Mouse (Mus musculus) neural tube, embryonic 15.5 days (tissue): ENCODE measurements around the gene Sox8. TPM values are rescaled to one million over a fixed set of nuclear protein-coding genes. Genes with fewer than 3 reads are reported as not detected.

ENCODE experiments used
- ATAC-seq: fragments of 200-750 bp; cut with Nextera tagmentation; 2 replicates; pipeline ENCODE4 v1.8.0; 2017; ENCODE audit warnings: mild to moderate bottlenecking, moderate TSS enrichment, moderate library complexity; ENCODE audit not compliant: low FRiP score
- H3K27ac ChIP-seq: fragments of 300-500 bp; sonication (generic); replicated peaks from 2 replicates; pipeline ENCODE4 v1.5.1; 2015; ENCODE audit warnings: mild to moderate bottlenecking, inconsistent platforms
- H3K27me3 ChIP-seq: fragments of 300-500 bp; sonication (generic); replicated peaks from 2 replicates; pipeline ENCODE4 v1.6.1; 2015; ENCODE audit warnings: inconsistent platforms
- H3K36me3 ChIP-seq: fragments of 300-500 bp; sonication (generic); 2 replicates; pipeline ENCODE4 v1.6.1; 2015; ENCODE audit warnings: inconsistent platforms
- H3K4me1 ChIP-seq: fragments of 300-500 bp; sonication (generic); 2 replicates; pipeline ENCODE4 v1.6.1; 2015; ENCODE audit warnings: inconsistent platforms
- H3K4me2 ChIP-seq: fragments of 300-500 bp; sonication (generic); 2 replicates; pipeline ENCODE4 v1.6.1; 2015; ENCODE audit warnings: inconsistent platforms, mild to moderate bottlenecking, moderate library complexity
- H3K4me3 ChIP-seq: fragments of 300-500 bp; sonication (generic); replicated peaks from 2 replicates; pipeline ENCODE4 v1.5.1; 2015; ENCODE audit warnings: mild to moderate bottlenecking, inconsistent platforms
- H3K9ac ChIP-seq: fragments of 300-500 bp; sonication (generic); replicated peaks from 2 replicates; pipeline ENCODE4 v1.6.1; 2015; ENCODE audit warnings: mild to moderate bottlenecking, inconsistent platforms
- H3K9me3 ChIP-seq: fragments of 300-500 bp; sonication (generic); replicated peaks from 2 replicates; pipeline ENCODE4 v1.6.1; 2016; ENCODE audit warnings: inconsistent platforms
- whole genome bisulfite sequencing: fragments of 180-500 bp; shearing (Covaris S2); methylation state at CpG from one replicate; pipeline ENCODE4 v1.1.7; 2015; ENCODE audit warnings: mixed read lengths; 5-methylcytosine and 5-hydroxymethylcytosine counted together
- polyA plus RNA-seq: library from polyadenylated mRNA; unstranded; fragments of >200 nt; fragmentation: Nextera tagmentation; extraction: Ambion mirVana; gene quantifications from 2 replicates; pipeline ENCODE4 v1.2.1, GENCODE M21; 2015

Gene Sox8
- 16.0 and 16.9 TPM in 2 replicates for polyA plus RNA-seq

GRCm38 (mm10) chr17:25570648-25571452 lies at the start of gene Sox8:
Gene Sox8, minus strand, starts transcription at chr17:25570686.
- 1% methylated on average over 61 of the region's 61 CpGs for WGBS
- Histone ChIP-seq H3K9ac (peak within 1 kb of the TSS; percentile 54), H3K4me2 (peak within 1 kb of the TSS; percentile 93), H3K4me3 (peak within 1 kb of the TSS; percentile 50), H3K4me1 (peaks cover 48% of the 10 kb centered on the region), H3K27ac (peak within 1 kb of the TSS; percentile 62; the same call in 1 of the 2 replicates), H3K36me3 (no peaks in the 10 kb centered on the region), H3K27me3 (peaks cover 25% of the 10 kb centered on the region), H3K9me3 (no peaks in the 10 kb centered on the region)
- peak; percentile 71 for ATAC-seq

DNA sequence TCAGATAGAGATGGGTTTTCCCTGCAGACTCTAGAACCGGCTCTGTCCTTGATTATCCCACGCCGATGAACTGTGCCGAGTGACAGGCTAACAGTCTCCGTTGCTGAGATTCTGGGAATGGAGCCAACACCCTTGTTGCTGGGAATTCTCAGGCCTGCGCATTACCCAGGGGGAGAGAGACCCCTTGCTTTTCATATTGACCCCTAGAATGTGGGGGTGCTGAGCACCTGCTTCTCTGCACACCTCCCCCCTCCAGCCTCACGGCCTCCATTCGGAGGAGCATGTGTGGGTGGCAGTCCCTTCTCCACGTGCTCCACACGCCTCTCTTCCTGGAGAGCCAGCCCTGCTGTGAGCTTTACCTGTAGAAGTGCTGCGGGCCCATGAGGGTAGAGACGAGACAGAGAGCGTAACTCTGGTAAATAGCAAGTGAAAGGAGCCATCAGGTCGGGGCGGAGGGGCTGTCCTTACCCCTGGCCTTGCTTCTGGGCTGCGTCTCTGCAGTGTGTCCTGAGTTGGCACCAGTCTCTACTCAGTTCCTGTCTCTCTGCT lies 48.1 kb upstream of the Sox8 start:
- Histone ChIP-seq H3K36me3 (peaks cover 7% of the 10 kb centered on the region; the same call in 1 of the 2 replicates), H3K27ac (peak overlapping the region; percentile 60; the same call in 1 of the 2 replicates), H3K27me3 (no peaks in the 10 kb centered on the region), H3K9me3 (no peaks in the 10 kb centered on the region), H3K4me1 (peaks cover 15% of the 10 kb centered on the region), H3K4me3 (no peak overlapping the region), H3K9ac (no peak overlapping the region), H3K4me2 (no peak overlapping the region)
- ATAC-seq = peak; percentile 75; the same call in 1 of the 2 replicates
- WGBS = 37% methylated on average over 16 of the region's 16 CpGs

DNA sequence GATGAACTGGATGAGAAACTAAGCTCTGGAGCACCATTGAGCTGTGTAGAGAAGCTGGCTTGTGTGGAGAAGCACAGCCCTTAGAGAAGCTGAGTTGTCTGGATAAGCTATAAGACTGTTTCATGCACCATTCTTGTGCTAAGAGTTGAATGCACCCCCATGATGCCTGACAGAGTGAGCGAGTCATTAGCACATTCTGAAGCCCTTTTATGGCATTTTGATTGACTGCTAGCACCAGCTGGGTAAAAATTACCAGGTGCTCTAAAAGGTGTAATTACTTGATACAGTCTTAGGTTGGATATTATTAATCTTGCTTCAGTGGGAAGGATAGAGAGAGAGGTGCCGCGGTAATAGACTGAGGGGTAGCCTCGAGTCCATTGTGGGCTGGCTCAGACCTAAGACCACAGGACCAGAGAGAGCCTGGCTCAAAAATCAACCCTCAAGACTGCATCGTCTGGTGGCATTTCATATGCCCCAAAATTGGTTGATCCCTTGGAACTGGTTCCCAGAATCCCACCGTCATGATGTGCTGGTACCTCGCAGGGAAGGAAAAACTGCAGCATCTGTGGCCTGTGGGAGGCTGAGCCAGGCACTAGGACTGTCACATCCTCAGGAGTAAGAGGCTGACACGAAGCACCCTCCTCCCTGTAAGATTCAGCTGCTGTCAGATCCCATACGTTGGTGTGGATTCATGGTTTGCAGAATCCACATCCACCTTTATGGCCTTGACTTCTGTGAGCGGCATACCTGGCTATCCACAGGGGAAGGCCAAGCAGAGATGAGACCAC lies 44.4 kb upstream of the Sox8 start:
- H3K4me2 ChIP-seq = no peak overlapping the region
- H3K27me3 ChIP-seq = no peaks in the 10 kb centered on the region
- no peaks in the 10 kb centered on the region for H3K9me3 ChIP-seq
- 90% methylated on average over 10 of the region's 10 CpGs for WGBS
- H3K9ac ChIP-seq = no peak overlapping the region
- H3K4me3 ChIP-seq = no peak overlapping the region
- peaks cover 25% of the 10 kb centered on the region for H3K4me1 ChIP-seq
- H3K27ac ChIP-seq = no peak overlapping the region
- H3K36me3 ChIP-seq = peaks cover 11% of the 10 kb centered on the region
- no peak for ATAC-seq

GRCm38 (mm10) chr17:25613323-25613722 lies 42.8 kb upstream of the Sox8 start:
- H3K27ac ChIP-seq = no peak overlapping the region
- peaks cover 11% of the 10 kb centered on the region for H3K36me3 ChIP-seq
- H3K9ac ChIP-seq = no peak overlapping the region
- H3K4me2 ChIP-seq = no peak overlapping the region
- H3K4me1 ChIP-seq = peaks cover 30% of the 10 kb centered on the region
- WGBS = 91% methylated on average over 6 of the region's 6 CpGs
- H3K27me3 ChIP-seq = no peaks in the 10 kb centered on the region
- ATAC-seq = no peak
- H3K9me3 ChIP-seq = no peaks in the 10 kb centered on the region
- no peak overlapping the region for H3K4me3 ChIP-seq

DNA sequence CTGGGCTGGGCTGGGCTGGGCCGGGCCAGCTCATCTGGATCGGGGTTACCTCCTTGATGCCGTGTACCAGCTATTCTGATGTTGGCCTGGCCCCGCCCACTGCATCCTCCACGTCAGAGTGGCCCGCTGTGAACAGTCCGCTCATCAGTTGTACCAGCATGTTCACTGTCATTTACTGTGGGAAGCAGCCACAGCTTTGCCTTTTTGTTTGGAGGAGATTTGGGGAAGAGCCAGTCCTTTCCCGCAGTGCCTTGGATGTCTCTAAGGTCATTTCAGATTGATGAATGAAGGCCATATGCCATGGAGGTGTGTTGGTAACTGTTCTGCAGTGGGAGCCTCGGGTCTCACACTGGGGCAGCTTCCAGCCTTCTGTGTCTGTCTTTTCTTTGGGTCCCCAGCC lies 42.1 kb upstream of the Sox8 start:
- no peak overlapping the region for H3K9ac ChIP-seq
- H3K36me3 ChIP-seq = peaks cover 11% of the 10 kb centered on the region
- no peak overlapping the region for H3K27ac ChIP-seq
- H3K9me3 ChIP-seq = no peaks in the 10 kb centered on the region
- H3K4me3 ChIP-seq = no peak overlapping the region
- no peaks in the 10 kb centered on the region for H3K27me3 ChIP-seq
- no peak for ATAC-seq
- no peak overlapping the region for H3K4me2 ChIP-seq
- peaks cover 27% of the 10 kb centered on the region for H3K4me1 ChIP-seq
- 77% methylated on average over 9 of the region's 9 CpGs for WGBS

DNA sequence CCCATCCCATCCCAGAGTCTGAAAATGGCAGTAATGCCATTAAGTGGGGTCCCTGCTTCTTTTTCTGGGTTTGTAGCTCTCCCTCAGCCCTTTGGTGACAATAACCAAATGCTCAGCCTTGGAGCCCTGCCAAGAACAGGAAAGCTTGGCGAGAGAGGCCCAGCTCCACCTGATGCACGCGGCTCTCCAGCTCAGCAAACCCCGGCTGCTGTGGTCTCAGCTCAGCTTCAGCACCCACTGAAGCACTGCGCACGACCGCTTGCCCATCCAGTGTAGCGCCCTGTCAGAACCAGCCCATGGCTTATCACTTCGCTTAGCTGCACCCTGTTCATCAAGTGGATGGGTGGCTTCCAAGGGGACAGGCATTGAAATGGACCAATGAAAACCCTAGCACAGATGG lies 39.7 kb upstream of the Sox8 start:
- 0 out of 2 replicates have a peak, but pooled peaks have one; percentile 25 for ATAC-seq
- Histone ChIP-seq H3K4me2 (no peak overlapping the region; the same call in 1 of the 2 replicates), H3K4me1 (peaks cover 27% of the 10 kb centered on the region), H3K36me3 (peaks cover 11% of the 10 kb centered on the region), H3K4me3 (no peak overlapping the region), H3K9me3 (no peaks in the 10 kb centered on the region), H3K9ac (no peak overlapping the region), H3K27me3 (no peaks in the 10 kb centered on the region), H3K27ac (peak overlapping the region; percentile 60)
- WGBS = 48% methylated on average over 9 of the region's 9 CpGs

- Histone ChIP-seq H3K9ac (no peak overlapping the region), H3K4me3 (no peak overlapping the region), H3K27ac (peak overlapping the region; percentile 24; the same call in 1 of the 2 replicates), H3K27me3 (no peaks in the 10 kb centered on the region), H3K4me1 (peaks cover 27% of the 10 kb centered on the region), H3K9me3 (no peaks in the 10 kb centered on the region), H3K4me2 (no peak overlapping the region), H3K36me3 (peaks cover 9% of the 10 kb centered on the region)
- ATAC-seq = no peak
- WGBS = 31% methylated on average over 3 of the region's 3 CpGs
Observed at GRCm38 (mm10) chr17:25609506-25609828, 39.0 kb upstream of the Sox8 start.

GRCm38 (mm10) chr17:25608821-25609505 lies 38.5 kb upstream of the Sox8 start:
- no peaks in the 10 kb centered on the region for H3K27me3 ChIP-seq
- peaks cover 6% of the 10 kb centered on the region for H3K36me3 ChIP-seq
- 0 out of 2 replicates have a peak, but pooled peaks have one; percentile 7 for ATAC-seq
- H3K9ac ChIP-seq = no peak overlapping the region
- H3K4me3 ChIP-seq = no peak overlapping the region
- no peak overlapping the region for H3K4me2 ChIP-seq
- no peaks in the 10 kb centered on the region for H3K9me3 ChIP-seq
- peaks cover 27% of the 10 kb centered on the region for H3K4me1 ChIP-seq
- 54% methylated on average over 10 of the region's 10 CpGs for WGBS
- peak overlapping the region; percentile 24; the same call in 1 of the 2 replicates for H3K27ac ChIP-seq

DNA sequence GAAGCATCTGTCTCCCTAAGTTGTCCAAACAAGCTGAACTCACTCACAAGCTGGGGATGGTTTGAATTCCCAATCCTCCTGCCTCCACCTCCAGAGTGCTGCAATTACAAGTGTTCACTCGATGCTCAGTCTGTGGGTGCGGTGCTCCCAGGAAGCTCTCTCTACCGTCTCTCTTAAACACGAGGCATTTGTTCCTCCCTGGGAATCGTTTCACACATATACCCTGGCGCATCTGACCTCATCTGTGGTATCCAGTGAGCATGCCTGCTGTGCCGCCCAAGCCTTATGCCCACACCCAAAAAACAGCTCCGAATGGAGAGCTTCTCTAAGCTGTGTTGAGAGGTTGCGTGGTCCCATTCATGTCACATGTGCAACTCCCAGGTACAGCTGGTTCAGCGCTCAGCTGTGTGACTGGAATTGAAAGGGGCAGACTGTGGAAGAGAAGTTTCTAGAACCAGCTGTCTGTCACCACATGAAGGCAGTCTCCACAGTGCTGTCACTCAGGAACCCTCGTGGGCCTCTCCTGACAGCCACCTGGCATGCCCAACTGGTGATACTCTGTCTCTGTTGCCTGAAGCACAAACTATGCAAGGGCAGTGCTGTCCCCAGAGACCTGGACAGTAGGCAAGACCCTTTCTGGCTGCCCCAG lies 37.8 kb upstream of the Sox8 start:
- H3K36me3 ChIP-seq = peaks cover 4% of the 10 kb centered on the region
- H3K9me3 ChIP-seq = no peaks in the 10 kb centered on the region
- H3K4me1 ChIP-seq = peaks cover 27% of the 10 kb centered on the region
- no peak overlapping the region for H3K4me3 ChIP-seq
- H3K27ac ChIP-seq = no peak overlapping the region
- H3K4me2 ChIP-seq = no peak overlapping the region
- H3K9ac ChIP-seq = no peak overlapping the region
- no peak for ATAC-seq
- 81% methylated on average over 11 of the region's 11 CpGs for WGBS
- no peaks in the 10 kb centered on the region for H3K27me3 ChIP-seq

- Histone ChIP-seq H3K27ac (no peak overlapping the region), H3K27me3 (no peaks in the 10 kb centered on the region), H3K4me2 (no peak overlapping the region), H3K36me3 (no peaks in the 10 kb centered on the region), H3K4me1 (peaks cover 10% of the 10 kb centered on the region), H3K9me3 (no peaks in the 10 kb centered on the region), H3K4me3 (no peak overlapping the region), H3K9ac (no peak overlapping the region)
- WGBS = 50% methylated on average over 5 of the region's 5 CpGs
- ATAC-seq = no peak
Observed at GRCm38 (mm10) chr17:25604234-25604633, 33.7 kb upstream of the Sox8 start.

DNA sequence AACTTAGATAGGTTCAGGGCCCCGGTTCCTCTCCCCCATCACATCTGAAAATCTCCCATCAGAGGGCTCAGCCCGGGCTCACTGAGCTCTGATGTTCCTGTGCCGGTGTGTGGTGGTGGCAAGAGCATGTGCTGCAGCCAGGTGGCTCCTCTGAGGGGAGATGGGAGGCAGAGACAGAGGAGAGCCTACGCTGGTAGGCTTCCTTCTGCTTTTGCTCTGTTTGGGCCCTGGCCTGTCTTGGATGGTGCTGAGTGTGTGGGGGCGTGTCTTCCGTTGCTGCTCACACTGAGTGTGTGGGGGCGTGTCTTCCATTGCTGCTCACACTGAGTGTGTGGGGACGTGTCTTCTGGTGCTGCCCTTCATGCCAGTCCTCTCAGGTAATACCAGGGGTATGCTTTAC lies 31.9 kb upstream of the Sox8 start:
- Histone ChIP-seq H3K4me3 (no peak overlapping the region), H3K4me1 (no peaks in the 10 kb centered on the region), H3K27ac (no peak overlapping the region), H3K36me3 (no peaks in the 10 kb centered on the region), H3K27me3 (no peaks in the 10 kb centered on the region), H3K9ac (no peak overlapping the region), H3K9me3 (no peaks in the 10 kb centered on the region), H3K4me2 (no peak overlapping the region)
- WGBS = 80% methylated on average over 8 of the region's 8 CpGs
- no peak for ATAC-seq
